Mouse (Mus musculus) kidney, adult 2 months (tissue): ENCODE measurements around the gene Rnf145.

Source experiments
- CTCF ChIP-seq: fragments of 200-500 bp; conservative IDR thresholded peaks from 2 replicates; pipeline ENCODE4 v1.5.1; 2011; ENCODE audit warnings: low read depth, mild to moderate bottlenecking, control low read depth, low read length, moderate library complexity, mixed read lengths; ENCODE audit not compliant: insufficient read depth, insufficient read length
- POLR2A ChIP-seq: fragments of 200-500 bp; IDR thresholded peaks from one replicate; pipeline ENCODE4 v1.6.1; 2011; ENCODE audit warnings: low read depth, low read length, control low read depth

- TF ChIP-seq POLR2A (no peak), CTCF (no peak)
These were observed 56.1 kb downstream of the Rnf145 start for GRCm38 (mm10) chr11:44574820-44575219.
